Mouse (Mus musculus) kidney, postnatal 0 days (tissue): ENCODE measurements around the gene Nhlrc4. TPM values are rescaled to one million over a fixed set of nuclear protein-coding genes. Genes with fewer than 3 reads are reported as not detected.
A peak's percentile ranks its signal among the peaks of the same experiment; 100 is the strongest.

Experiments used
- ATAC-seq: fragments of 200-750 bp; cut with Nextera tagmentation; replicated peaks from 2 replicates; pipeline ENCODE4 v1.8.0; 2017; ENCODE audit warnings: low read depth, moderate number of reproducible peaks, moderate TSS enrichment, moderate library complexity; ENCODE audit not compliant: low FRiP score
- DNase-seq: peaks from one replicate; pipeline ENCODE4 v3.0.0-alpha.2; 2016; ENCODE audit warnings: low spot score
- H3K27ac ChIP-seq: fragments of 300-500 bp; sonication (generic); 2 replicates; pipeline ENCODE4 v1.5.1; 2014; ENCODE audit warnings: mild to moderate bottlenecking
- H3K27me3 ChIP-seq: fragments of 300-500 bp; sonication (generic); 2 replicates; pipeline ENCODE4 v1.6.1; 2014; ENCODE audit warnings: low read length, mixed read lengths; ENCODE audit not compliant: insufficient read depth
- H3K36me3 ChIP-seq: fragments of 300-500 bp; sonication (generic); 2 replicates; pipeline ENCODE4 v1.6.1; 2014; ENCODE audit warnings: low read length, mixed read lengths; ENCODE audit not compliant: insufficient read depth
- H3K4me1 ChIP-seq: fragments of 300-500 bp; sonication (generic); replicated peaks from 2 replicates; pipeline ENCODE4 v1.6.1; 2014; ENCODE audit warnings: antibody characterized with exemption, low read length, mixed read lengths; ENCODE audit not compliant: insufficient read depth
- H3K4me2 ChIP-seq: fragments of 300-500 bp; sonication (generic); 2 replicates; pipeline ENCODE4 v1.6.1; 2014; ENCODE audit warnings: mild to moderate bottlenecking, low read length, moderate library complexity, mixed read lengths
- H3K4me3 ChIP-seq: fragments of 300-500 bp; sonication (generic); replicated peaks from 2 replicates; pipeline ENCODE4 v1.5.1; 2014; ENCODE audit warnings: low read depth, low read length
- H3K9ac ChIP-seq: fragments of 300-500 bp; sonication (generic); 2 replicates; pipeline ENCODE4 v1.6.1; 2014; ENCODE audit warnings: low read depth, low read length
- H3K9me3 ChIP-seq: fragments of 300-500 bp; sonication (generic); replicated peaks from 2 replicates; pipeline ENCODE4 v1.6.1; 2016; ENCODE audit warnings: low read length, inconsistent platforms, mixed read lengths
- CTCF ChIP-seq: IDR thresholded peaks from 2 replicates; pipeline ENCODE4 v1.5.1; 2016; ENCODE audit warnings: antibody characterized with exemption, low read depth, mild to moderate bottlenecking, moderate library complexity
- WGBS: fragments of 180-500 bp; shearing (Covaris S2); extraction: QIAGEN DNeasy Blood & Tissue Kit; methylation state at CpG from one replicate; pipeline ENCODE4 v1.1.7; 2014; 5-methylcytosine and 5-hydroxymethylcytosine counted together
- polyA plus RNA-seq: library from polyadenylated mRNA; unstranded; fragments of >200 nt; fragmentation: Nextera tagmentation; extraction: Ambion mirVana; gene quantifications from 2 replicates; pipeline ENCODE4 v1.2.1, GENCODE M21; 2015

Nhlrc4 gene
- polyA plus RNA-seq, 1 experiment from 2014 or later: 1.1 TPM

GRCm38 (mm10) chr17:25955736-25956135, 11.0 kb upstream of the Nhlrc4 start:
- H3K4me1 ChIP-seq: 0 out of 2 replicates have a peak, but pooled peaks cover 2% of the 10 kb centered on the region
- ATAC-seq (no peak), DNase-seq (no peak)
- H3K4me3 ChIP-seq: no peak overlapping the region
- peaks cover 16% of the 10 kb centered on the region; the same call in 1 of the 2 replicates for H3K36me3 ChIP-seq
- H3K9me3 ChIP-seq: no peaks in the 10 kb centered on the region
- no peak overlapping the region for H3K4me2 ChIP-seq
- TF ChIP-seq CTCF: no peak
- no peak overlapping the region for H3K27ac ChIP-seq
- H3K9ac ChIP-seq: no peak overlapping the region
- H3K27me3 ChIP-seq: peaks cover 13% of the 10 kb centered on the region
- 37% methylated on average over 3 of the region's 3 CpGs for WGBS

- no peak for ATAC-seq
- Histone ChIP-seq H3K9me3 (no peaks in the 10 kb centered on the region), H3K4me3 (no peak overlapping the region), H3K36me3 (peaks cover 11% of the 10 kb centered on the region; the same call in 1 of the 2 replicates), H3K9ac (no peak overlapping the region), H3K4me1 (0 out of 2 replicates have a peak, but pooled peaks cover 2% of the 10 kb centered on the region), H3K27me3 (peaks cover 13% of the 10 kb centered on the region), H3K27ac (no peak overlapping the region), H3K4me2 (no peak overlapping the region)
- no peak for DNase-seq
- WGBS: 82% methylated on average over 2 of the region's 2 CpGs
- TF ChIP-seq CTCF: no peak
These were observed 9.9 kb upstream of the Nhlrc4 start for GRCm38 (mm10) chr17:25954671-25955070.

- no peak for ATAC-seq
- H3K27me3 ChIP-seq: peaks cover 13% of the 10 kb centered on the region
- WGBS: 78% methylated on average over 5 of the region's 5 CpGs
These were observed 8.4 kb upstream of the Nhlrc4 start for GRCm38 (mm10) chr17:25953161-25953560.

GRCm38 (mm10) chr17:25951803-25952623, 7.3 kb upstream of the Nhlrc4 start, which contains the start of gene A930017K11Rik:
TSS of gene A930017K11Rik (minus strand) at chr17:25952565.
- 2% methylated on average over 58 of the region's 58 CpGs for WGBS
- Histone ChIP-seq H3K36me3 (no peaks in the 10 kb centered on the region), H3K4me2 (peak within 1 kb of the TSS; percentile 72), H3K9ac (peak within 1 kb of the TSS; percentile 56), H3K4me3 (peak within 1 kb of the TSS; percentile 37), H3K4me1 (0 out of 2 replicates have a peak, but pooled peaks cover 2% of the 10 kb centered on the region), H3K27ac (peak within 1 kb of the TSS; percentile 60), H3K27me3 (peaks cover 13% of the 10 kb centered on the region), H3K9me3 (no peaks in the 10 kb centered on the region)
- DNase-seq: peak; percentile 29
- peak; percentile 23; the same call in 1 of the 2 replicates for ATAC-seq
- TF ChIP-seq CTCF: no peak

More at GRCm38 (mm10) chr17:25953161-25953560, 8.4 kb upstream of the Nhlrc4 start:
- no peak overlapping the region for H3K4me2 ChIP-seq
- no peaks in the 10 kb centered on the region for H3K36me3 ChIP-seq
- H3K27ac ChIP-seq: no peak overlapping the region
- 0 out of 2 replicates have a peak, but pooled peaks cover 2% of the 10 kb centered on the region for H3K4me1 ChIP-seq
- no peak for DNase-seq
- no peak overlapping the region for H3K9ac ChIP-seq
- H3K9me3 ChIP-seq: no peaks in the 10 kb centered on the region
- no peak overlapping the region for H3K4me3 ChIP-seq
- TF ChIP-seq CTCF: no peak

GRCm38 (mm10) chr17:25951225-25951802, 6.6 kb upstream of the Nhlrc4 start:
- Histone ChIP-seq H3K4me3 (peak overlapping the region; percentile 37), H3K27ac (peak overlapping the region; percentile 21), H3K9ac (peak overlapping the region; percentile 56), H3K9me3 (no peaks in the 10 kb centered on the region), H3K4me1 (0 out of 2 replicates have a peak, but pooled peaks cover 2% of the 10 kb centered on the region), H3K36me3 (no peaks in the 10 kb centered on the region), H3K27me3 (peaks cover 13% of the 10 kb centered on the region), H3K4me2 (peak overlapping the region; percentile 72)
- ATAC-seq (0 out of 2 replicates have a peak, but pooled peaks have one; percentile 33), DNase-seq (no peak)
- no peak for TF ChIP-seq CTCF
- WGBS: 2% methylated on average over 33 of the region's 33 CpGs

- peak overlapping the region; percentile 25; the same call in 1 of the 2 replicates for H3K27ac ChIP-seq
- DNase-seq: no peak
- no peaks in the 10 kb centered on the region for H3K9me3 ChIP-seq
- peak overlapping the region; percentile 37 for H3K4me3 ChIP-seq
- peaks cover 13% of the 10 kb centered on the region for H3K27me3 ChIP-seq
- H3K4me2 ChIP-seq: 0 out of 2 replicates have a peak overlapping the region, but pooled peaks have one; percentile 72
- no peaks in the 10 kb centered on the region for H3K36me3 ChIP-seq
- 0% methylated on average over 1 of the region's 3 CpGs for WGBS
- ATAC-seq: no peak
- no peak overlapping the region for H3K9ac ChIP-seq
- H3K4me1 ChIP-seq: peaks cover 2% of the 10 kb centered on the region; the same call in 1 of the 2 replicates
- TF ChIP-seq CTCF: no peak
These were observed 5.9 kb upstream of the Nhlrc4 start for GRCm38 (mm10) chr17:25950706-25951105.
